In genomic region chr1:194976164-194976516, GRCm38 (mm10) we compare ENCODE assay signal across 8 mouse cellular contexts. TPM values are rescaled to one million over a fixed set of nuclear protein-coding genes. Genes with fewer than 3 reads are reported as not detected.
DNase-seq lines count a peak whose midpoint lies in the region; ATAC-seq and TF ChIP-seq lines count a peak whose summit lies in the region.

No protein-coding gene starts in this region.

- under 1% methylated on average over 41 of the region's 42 CpGs for WGBS in forebrain, embryonic 10.5 days
- 0% methylated on average over 42 of the region's 42 CpGs for WGBS in heart, embryonic 15.5 days
- WGBS in liver, embryonic 12.5 days (ENCODE audit: insufficient replicate concordance), result under 1% methylated on average over 42 of the region's 42 CpGs
- 0% methylated on average over 42 of the region's 42 CpGs for WGBS in stomach, embryonic 14.5 days

- peak; percentile 48; the same call in 1 of the 2 replicates for TF ChIP-seq POLR2A in CH12.LX (IDR thresholded peaks at IDR 0.05; ENCODE audit: low read depth, low read length)

- H3K36me3 ChIP-seq in CH12.LX (replicated peaks in 1 of 2; ENCODE audit: control insufficient read depth in 1 of 2, insufficient read depth in 1 of 2, low read length in 1 of 2), result no peaks in the 10 kb centered on the region
- H3K36me3 ChIP-seq in forebrain, embryonic 10.5 days (replicated peaks), result no peaks in the 10 kb centered on the region
- H3K36me3 ChIP-seq in heart, embryonic 15.5 days, result no peaks in the 10 kb centered on the region
- no peaks in the 10 kb centered on the region for H3K36me3 ChIP-seq in liver, embryonic 12.5 days
- H3K36me3 ChIP-seq in stomach, embryonic 14.5 days (ENCODE audit: control insufficient read depth, insufficient read depth, low read length), result no peaks in the 10 kb centered on the region

- peak; percentile 55 for TF ChIP-seq RAD21 in CH12.LX (IDR thresholded peaks at IDR 0.05; ENCODE audit: low read depth, low read length)

- no peaks in the 10 kb centered on the region for H3K27me3 ChIP-seq in CH12.LX (replicated peaks)
- peaks cover 25% of the 10 kb centered on the region for H3K27me3 ChIP-seq in forebrain, embryonic 10.5 days (ENCODE audit: poor library complexity, severe bottlenecking)
- H3K27me3 ChIP-seq in heart, embryonic 15.5 days, result no peaks in the 10 kb centered on the region
- H3K27me3 ChIP-seq in liver, embryonic 12.5 days (replicated peaks), result peaks cover 7% of the 10 kb centered on the region; the same call in 1 of the 2 replicates
- H3K27me3 ChIP-seq in stomach, embryonic 14.5 days (ENCODE audit: control insufficient read depth, insufficient read depth, low read length), result no peaks in the 10 kb centered on the region

- TF ChIP-seq EP300 in CH12.LX (IDR thresholded peaks at IDR 0.05; ENCODE audit: low read length), result no peak

- peak overlapping the region; percentile 61 for H3K9ac ChIP-seq in CH12.LX (ENCODE audit: insufficient read depth, low read depth)
- peak overlapping the region; percentile 93 for H3K9ac ChIP-seq in heart, embryonic 15.5 days
- peak overlapping the region; percentile 79 for H3K9ac ChIP-seq in liver, embryonic 12.5 days
- H3K9ac ChIP-seq in stomach, embryonic 14.5 days (replicated peaks; ENCODE audit: low read depth, low read length), result peak overlapping the region; percentile 61

- H3K9me3 ChIP-seq in CH12.LX (replicated peaks; ENCODE audit: low read length), result no peaks in the 10 kb centered on the region
- H3K9me3 ChIP-seq in forebrain, embryonic 10.5 days, result no peaks in the 10 kb centered on the region
- H3K9me3 ChIP-seq in heart, embryonic 15.5 days (replicated peaks), result no peaks in the 10 kb centered on the region
- no peaks in the 10 kb centered on the region for H3K9me3 ChIP-seq in liver, embryonic 12.5 days (replicated peaks)
- H3K9me3 ChIP-seq in stomach, embryonic 14.5 days (ENCODE audit: control insufficient read depth, low read depth, low read length), result no peaks in the 10 kb centered on the region

- peak overlapping the region; percentile 71 for H3K27ac ChIP-seq in CH12.LX (ENCODE audit: insufficient read depth, low read depth)
- H3K27ac ChIP-seq in forebrain, embryonic 10.5 days, result peak overlapping the region; percentile 91
- peak overlapping the region; percentile 83 for H3K27ac ChIP-seq in heart, embryonic 15.5 days
- peak overlapping the region; percentile 76 for H3K27ac ChIP-seq in liver, embryonic 12.5 days
- no peak overlapping the region; the same call in 1 of the 2 replicates for H3K27ac ChIP-seq in stomach, embryonic 14.5 days (ENCODE audit: low read length)

- TF ChIP-seq CTCF in CH12.LX (conservative IDR thresholded peaks at IDR 0.05 in 1 of 2, IDR thresholded peaks at IDR 0.05 in 1 of 2; ENCODE audit: low read depth in 2 of 2, low read length in 2 of 2), result peak in 1 of 2 experiments; percentile 82; a peak in 2 of 4 replicates

- in situ Hi-C loops in CH12.LX (cut with MboI; ENCODE audit: low pct_ligation_motif_present, low pct_unique_long_range_greater_than_20kb, low sequenced_read_pairs), result no loop called here

- peak overlapping the region; percentile 81 for H3K4me2 ChIP-seq in CH12.LX (ENCODE audit: insufficient read depth, low read depth, poor library complexity, severe bottlenecking)
- H3K4me2 ChIP-seq in heart, embryonic 15.5 days, result peak overlapping the region; percentile 90
- H3K4me2 ChIP-seq in liver, embryonic 12.5 days, result peak overlapping the region; percentile 94
- peak overlapping the region; percentile 93 for H3K4me2 ChIP-seq in stomach, embryonic 14.5 days (replicated peaks; ENCODE audit: low read depth, low read length)

- H3K79me2 ChIP-seq in CH12.LX (replicated peaks; ENCODE audit: control insufficient read depth, extremely low read depth, insufficient read depth, poor library complexity, severe bottlenecking), result peaks cover 6% of the 10 kb centered on the region; the same call in 1 of the 2 replicates

- peak; percentile 86 for ATAC-seq in heart, embryonic 15.5 days (replicated peaks; ENCODE audit: insufficient number of reproducible peaks, insufficient read depth, low FRiP score, low read depth)
- peak; percentile 87 for ATAC-seq in liver, embryonic 12.5 days
- peak; percentile 92 for ATAC-seq in stomach, embryonic 14.5 days (ENCODE audit: insufficient number of reproducible peaks, insufficient read depth, low FRiP score, low read depth)

- peaks cover 19 to 52% of the 10 kb centered on the region in 2 experiments for H3K4me1 ChIP-seq in CH12.LX (ENCODE audit: control insufficient read depth in 1 of 2, insufficient read depth in 2 of 2)
- peaks cover 29% of the 10 kb centered on the region for H3K4me1 ChIP-seq in forebrain, embryonic 10.5 days
- peaks cover 19% of the 10 kb centered on the region for H3K4me1 ChIP-seq in heart, embryonic 15.5 days (replicated peaks)
- H3K4me1 ChIP-seq in liver, embryonic 12.5 days, result peaks cover 46% of the 10 kb centered on the region
- peaks cover 3% of the 10 kb centered on the region; the same call in 1 of the 2 replicates for H3K4me1 ChIP-seq in stomach, embryonic 14.5 days (ENCODE audit: control insufficient read depth, insufficient read depth, low read length)

- H3K4me3 ChIP-seq in CH12.LX (replicated peaks in 1 of 3; ENCODE audit: low read depth in 2 of 3, low read length in 2 of 3, poor library complexity in 1 of 3), result peak overlapping the region; percentile 73 to 91 (median 78)
- peak overlapping the region; percentile 80 for H3K4me3 ChIP-seq in forebrain, embryonic 10.5 days
- peak overlapping the region; percentile 91 for H3K4me3 ChIP-seq in heart, embryonic 15.5 days
- H3K4me3 ChIP-seq in liver, embryonic 12.5 days, result peak overlapping the region; percentile 75
- H3K4me3 ChIP-seq in stomach, embryonic 14.5 days (ENCODE audit: low read depth, low read length), result peak overlapping the region; percentile 66

- DNase-seq in CH12.LX (ENCODE audit: extremely low read depth), result peak; percentile 74
- DNase-seq in c-Kit-positive CD71-negative TER-119-negative erythroid progenitor cells, embryonic 14.5 days (ENCODE audit: low read depth), result peak; percentile 77
- peak; percentile 88 for DNase-seq in forebrain, embryonic 10.5 days (ENCODE audit: extremely low spot score, low spot score)
- DNase-seq in kidney, postnatal 14 days, result peak; percentile 94
- peak; percentile 82 to 87 for DNase-seq in natural killer cell, adult 2 months (ENCODE audit: low spot score in 2 of 2)

- dilution Hi-C loops in CH12.LX (cut with MboI; ENCODE audit: extremely low pct_ligation_motif_present, extremely low pct_unique_long_range_greater_than_20kb, low sequenced_read_pairs), result no loop called here

TF ChIP-seq in CH12.LX, 34 proteins besides CTCF, POLR2A, EP300 and RAD21:
- TF ChIP-seq PAX5 (IDR thresholded peaks at IDR 0.05; ENCODE audit: low read length) (no peak), E2F4 (IDR thresholded peaks at IDR 0.05; ENCODE audit: insufficient replicate concordance, low read depth, low read length) (no peak), IRF4 (IDR thresholded peaks at IDR 0.05; ENCODE audit: low read depth, low read length) (peak; percentile 25; the same call in 1 of the 2 replicates), JUN (IDR thresholded peaks at IDR 0.05; ENCODE audit: insufficient read depth, low read depth, low read length) (no peak), ZKSCAN1 (IDR thresholded peaks at IDR 0.05; ENCODE audit: borderline replicate concordance, low read depth, low read length) (no peak), TCF12 (IDR thresholded peaks at IDR 0.05; ENCODE audit: low read depth, low read length) (peak; percentile 31; the same call in 1 of the 2 replicates), USF1 (IDR thresholded peaks at IDR 0.05; ENCODE audit: low read depth, low read length) (no peak), ZNF384 (IDR thresholded peaks at IDR 0.05; ENCODE audit: low read depth, low read length) (no peak), ELF1 (IDR thresholded peaks at IDR 0.05; ENCODE audit: low read depth, low read length) (peak; percentile 23; the same call in 1 of the 2 replicates), GABPA (IDR thresholded peaks at IDR 0.05; ENCODE audit: insufficient replicate concordance, low read depth, low read length) (no peak), SMC3 (IDR thresholded peaks at IDR 0.05; ENCODE audit: low read depth, low read length) (peak; percentile 73), SIN3A (IDR thresholded peaks at IDR 0.05; ENCODE audit: low read length) (no peak), ETS1 (conservative IDR thresholded peaks at IDR 0.05; ENCODE audit: low read depth, low read length) (no peak), BHLHE40 (IDR thresholded peaks at IDR 0.05; ENCODE audit: low read depth, low read length) (peak; percentile 49; the same call in 1 of the 2 replicates), CHD1 (IDR thresholded peaks at IDR 0.05; ENCODE audit: low read depth, low read length) (no peak), RCOR1 (conservative IDR thresholded peaks at IDR 0.05; ENCODE audit: low read depth, low read length) (no peak), UBTF (IDR thresholded peaks at IDR 0.05; ENCODE audit: low read depth, low read length) (peak; percentile 59), USF2 (conservative IDR thresholded peaks at IDR 0.05; ENCODE audit: low read depth, low read length) (no peak), CHD2 (IDR thresholded peaks at IDR 0.05; ENCODE audit: low read length) (no peak), MAZ (IDR thresholded peaks at IDR 0.05; ENCODE audit: low read depth, low read length) (no peak), NRF1 (IDR thresholded peaks at IDR 0.05; ENCODE audit: low read depth, low read length) (0 out of 2 replicates have a peak, but pooled peaks have one; percentile 26), MXI1 (IDR thresholded peaks at IDR 0.05; ENCODE audit: low read depth, low read length) (no peak; the same call in 1 of the 2 replicates)
TF ChIP-seq in CH12.LX: peak in this region for 7.

RNA-seq across cellular contexts. Expression of gene Cd34, which starts 37.5 kb away (rescaled TPM):
- total RNA-seq in CH12.LX (2012; rRNA removed) (not detected in 2 replicates), CH12.LX (2014; rRNA removed) (not detected in 2 replicates)
- not detected in 2 replicates for polyA plus RNA-seq in CH12.LX (2012; ENCODE audit: insufficient read length, low read depth)
- 57.8 and 60.0 TPM in 2 replicates for polyA plus RNA-seq in forebrain, embryonic 10.5 days (2016; fragmentation: Nextera tagmentation; extraction: Ambion mirVana)
- 111 and 116 TPM in 2 replicates for polyA plus RNA-seq in heart, embryonic 15.5 days (2015; fragmentation: Nextera tagmentation; extraction: Ambion mirVana)
- 26.6 and 28.3 TPM in 2 replicates for polyA plus RNA-seq in liver, embryonic 12.5 days (2016; fragmentation: Nextera tagmentation; extraction: Ambion mirVana)
- 70.6 and 74.9 TPM in 2 replicates for polyA plus RNA-seq in stomach, embryonic 14.5 days (2014; fragmentation: Nextera tagmentation; extraction: Ambion mirVana)

Comparison
In these comparisons a context has a peak if more than half of its experiments do, and no peak if none do; other contexts are left out.
1. RNA of gene Cd34, which starts 37.5 kb away (polyA plus RNA-seq): 111 to 116 TPM in heart, embryonic 15.5 days, 70.6 to 74.9 TPM in stomach, embryonic 14.5 days, 57.8 to 60.0 TPM in forebrain, embryonic 10.5 days and 26.6 to 28.3 TPM in liver, embryonic 12.5 days; not detected in CH12.LX; every median in the first group is over 10 times any median in the second.
2. Peak in every context shown above with its lines, with median percentiles within 50 percentile points of each other: DNase-seq, H3K4me2 ChIP-seq, H3K4me3 ChIP-seq, H3K9ac ChIP-seq and ATAC-seq.